Mouse (Mus musculus) cerebellum, adult 2 months (tissue): ENCODE data around the gene Tfe3. TPM values are rescaled to one million over a fixed set of nuclear protein-coding genes. Genes with fewer than 3 reads are reported as not detected.

Source experiments
- DNase-seq, 2 experiments: peaks; one replicate each; pipeline ENCODE4 v3.0.0; 2021
- H3K27ac ChIP-seq: fragments of 200-500 bp; 2 replicates; pipeline ENCODE4 v1.5.1; 2012; ENCODE audit warnings: low read length, control low read depth, inconsistent platforms; ENCODE audit not compliant: insufficient read depth
- H3K27me3 ChIP-seq: fragments of 200-500 bp; 2 replicates; pipeline ENCODE4 v1.6.1; 2012; ENCODE audit warnings: inconsistent platforms, mild to moderate bottlenecking, low read length, moderate library complexity; ENCODE audit not compliant: control insufficient read depth, insufficient read depth
- H3K4me1 ChIP-seq: fragments of 200-500 bp; 2 replicates; pipeline ENCODE4 v1.6.1; 2011; ENCODE audit warnings: low read length; ENCODE audit not compliant: control insufficient read depth, insufficient read depth
- H3K4me3 ChIP-seq: fragments of 200-500 bp; replicated peaks from 2 replicates; pipeline ENCODE3; 2011; ENCODE audit warnings: mild to moderate bottlenecking, low read depth, low read length, control low read depth; ENCODE audit not compliant: insufficient read depth
- CTCF ChIP-seq: fragments of 200-500 bp; IDR thresholded peaks from 2 replicates; pipeline ENCODE4 v1.5.1; 2011; ENCODE audit warnings: low read depth, mild to moderate bottlenecking, control low read depth, low read length, moderate library complexity, borderline replicate concordance; ENCODE audit not compliant: insufficient read depth
- POLR2A ChIP-seq: fragments of 200-500 bp; IDR thresholded peaks from 2 replicates; pipeline ENCODE4 v1.6.1; 2011; ENCODE audit warnings: low read length, control low read depth, borderline replicate concordance; ENCODE audit not compliant: insufficient read depth
- WGBS: fragments of 180-500 bp; shearing (Covaris S2); methylation state at CpG from one replicate; pipeline ENCODE4 v1.1.7; 2018; 5-methylcytosine and 5-hydroxymethylcytosine counted together
- polyA plus RNA-seq: library from polyadenylated mRNA; depleted of rRNA; stranded (reverse); fragments of >200 nt; gene quantifications from 2 replicates; pipeline ENCODE4 v1.2.3, GENCODE M21; 2012

Tfe3 gene
- polyA plus RNA-seq, 1 experiment: 24.4 TPM

- no peak overlapping the region for H3K27ac ChIP-seq
- no peak for DNase-seq
- H3K4me3 ChIP-seq: peak overlapping the region; percentile 84
- no peaks in the 10 kb centered on the region for H3K27me3 ChIP-seq
- 15% methylated on average over 9 of the region's 9 CpGs for WGBS
- TF ChIP-seq CTCF (no peak), POLR2A (no peak)
- H3K4me1 ChIP-seq: peaks cover 5% of the 10 kb centered on the region; the same call in 1 of the 2 replicates
Observed at GRCm38 (mm10) chrX:7764657-7765280, 2.4 kb downstream of the Tfe3 start.

- no peak for DNase-seq
- H3K4me3 ChIP-seq: peak overlapping the region; percentile 32
- 16% methylated on average over 13 of the region's 13 CpGs for whole genome bisulfite sequencing
- H3K27me3 ChIP-seq: no peaks in the 10 kb centered on the region
- TF ChIP-seq CTCF (no peak), POLR2A (no peak)
- peaks cover 5% of the 10 kb centered on the region; the same call in 1 of the 2 replicates for H3K4me1 ChIP-seq
- no peak overlapping the region for H3K27ac ChIP-seq
Observed at GRCm38 (mm10) chrX:7765281-7765670, 2.9 kb downstream of the Tfe3 start.

GRCm38 (mm10) chrX:7765764-7766163, 3.4 kb downstream of the Tfe3 start:
- no peak for TF ChIP-seq CTCF
- no peak for TF ChIP-seq POLR2A
- H3K27me3 ChIP-seq: no peaks in the 10 kb centered on the region
- WGBS: 12% methylated on average over 11 of the region's 11 CpGs
- peak overlapping the region; percentile 32 for H3K4me3 ChIP-seq
- H3K4me1 ChIP-seq: peaks cover 5% of the 10 kb centered on the region; the same call in 1 of the 2 replicates
- DNase-seq: no peak
- H3K27ac ChIP-seq: no peak overlapping the region

GRCm38 (mm10) chrX:7769302-7770017, 7.1 kb downstream of the Tfe3 start:
- WGBS: 88% methylated on average over 7 of the region's 7 CpGs
- Histone ChIP-seq H3K4me3 (no peak overlapping the region), H3K27me3 (no peaks in the 10 kb centered on the region), H3K27ac (no peak overlapping the region), H3K4me1 (peaks cover 5% of the 10 kb centered on the region; the same call in 1 of the 2 replicates)
- DNase-seq: no peak
- no peak for TF ChIP-seq POLR2A
- no peak for TF ChIP-seq CTCF

GRCm38 (mm10) chrX:7772766-7773165, 10.4 kb downstream of the Tfe3 start:
- no peak for TF ChIP-seq POLR2A
- TF ChIP-seq CTCF: peak; percentile 31; the same call in 1 of the 2 replicates
- 13% methylated on average over 2 of the region's 2 CpGs for WGBS
- Histone ChIP-seq H3K4me1 (no peaks in the 10 kb centered on the region), H3K4me3 (no peak overlapping the region), H3K27me3 (no peaks in the 10 kb centered on the region), H3K27ac (no peak overlapping the region)
- no peak for DNase-seq

- no peaks in the 10 kb centered on the region for H3K27me3 ChIP-seq
- 76% methylated on average over 9 of the region's 9 CpGs for WGBS
- no peak overlapping the region for H3K27ac ChIP-seq
- TF ChIP-seq POLR2A (no peak), CTCF (no peak)
- H3K4me1 ChIP-seq: no peaks in the 10 kb centered on the region
- DNase-seq: no peak
- H3K4me3 ChIP-seq: no peak overlapping the region
Observed at GRCm38 (mm10) chrX:7775501-7776205, 13.3 kb downstream of the Tfe3 start.

GRCm38 (mm10) chrX:7776329-7777082, 14.1 kb downstream of the Tfe3 start:
- 49% methylated on average over 8 of the region's 8 CpGs for WGBS
- TF ChIP-seq CTCF: peak; percentile 77
- no peak for TF ChIP-seq POLR2A
- peak; percentile 57 to 68 for DNase-seq
- no peak overlapping the region for H3K4me3 ChIP-seq
- no peaks in the 10 kb centered on the region for H3K4me1 ChIP-seq
- H3K27ac ChIP-seq: no peak overlapping the region
- no peaks in the 10 kb centered on the region for H3K27me3 ChIP-seq
